Mouse (Mus musculus) midbrain, embryonic 14.5 days (tissue): ENCODE results near the gene Fignl2. TPM values are rescaled to one million over a fixed set of nuclear protein-coding genes. Genes with fewer than 3 reads are reported as not detected.

Experiments used
- ATAC-seq: fragments of 200-750 bp; cut with Nextera tagmentation; 2 replicates; pipeline ENCODE4 v1.8.0; 2017; ENCODE audit warnings: moderate number of reproducible peaks, moderate library complexity; ENCODE audit not compliant: low FRiP score, low TSS enrichment
- DNase-seq: peaks from one replicate; pipeline ENCODE4 v3.0.0-alpha.2; 2015
- H3K27ac ChIP-seq: fragments of 300-500 bp; sonication (generic); replicated peaks from 2 replicates; pipeline ENCODE4 v1.5.1; 2014; ENCODE audit warnings: mild to moderate bottlenecking, low read depth, low read length, moderate library complexity
- H3K27me3 ChIP-seq: fragments of 300-500 bp; sonication (generic); 2 replicates; pipeline ENCODE4 v1.6.1; 2014; ENCODE audit warnings: low read length, control low read depth, mixed read lengths; ENCODE audit not compliant: control insufficient read depth, insufficient read depth
- H3K36me3 ChIP-seq: fragments of 300-500 bp; sonication (generic); 2 replicates; pipeline ENCODE4 v1.6.1; 2014; ENCODE audit warnings: low read length, control low read depth; ENCODE audit not compliant: control insufficient read depth, insufficient read depth
- H3K4me1 ChIP-seq: fragments of 300-500 bp; sonication (generic); 2 replicates; pipeline ENCODE4 v1.6.1; 2014; ENCODE audit warnings: mild to moderate bottlenecking, antibody characterized with exemption, low read length, control low read depth; ENCODE audit not compliant: control insufficient read depth, insufficient read depth
- H3K4me2 ChIP-seq: fragments of 300-500 bp; sonication (generic); 2 replicates; pipeline ENCODE4 v1.6.1; 2014; ENCODE audit warnings: mild to moderate bottlenecking, low read length, moderate library complexity
- H3K4me3 ChIP-seq: fragments of 300-500 bp; sonication (generic); replicated peaks from 2 replicates; pipeline ENCODE4 v1.5.1; 2014; ENCODE audit warnings: low read depth, low read length
- H3K9ac ChIP-seq: fragments of 300-500 bp; sonication (generic); replicated peaks from 2 replicates; pipeline ENCODE4 v1.6.1; 2014; ENCODE audit warnings: mild to moderate bottlenecking, low read length, moderate library complexity
- H3K9me3 ChIP-seq: fragments of 300-500 bp; sonication (generic); 2 replicates; pipeline ENCODE4 v1.6.1; 2016; ENCODE audit warnings: low read length, control low read depth, mixed read lengths; ENCODE audit not compliant: control insufficient read depth
- WGBS: fragments of 180-500 bp; shearing (Covaris S2); extraction: QIAGEN DNeasy Blood & Tissue Kit; methylation state at CpG from one replicate; pipeline ENCODE4 v1.1.7; 2014; 5-methylcytosine and 5-hydroxymethylcytosine counted together
- polyA plus RNA-seq: library from polyadenylated mRNA; unstranded; fragments of >200 nt; fragmentation: Nextera tagmentation; extraction: Ambion mirVana; gene quantifications from 2 replicates; pipeline ENCODE4 v1.2.1, GENCODE M21; 2014

Fignl2 gene
- polyA plus RNA-seq, 1 experiment from 2014 or later = 0.09 TPM

- ATAC-seq = no peak
- peaks cover 22% of the 10 kb centered on the region for H3K36me3 ChIP-seq
- WGBS = 81% methylated on average over 8 of the region's 8 CpGs
Observed at GRCm38 (mm10) chr15:101005717-101006116, 72.7 kb downstream of the Fignl2 start.

GRCm38 (mm10) chr15:101004538-101004937 lies 73.8 kb downstream of the Fignl2 start:
- WGBS = 67% methylated on average over 3 of the region's 3 CpGs
- H3K27ac ChIP-seq = no peak overlapping the region

More at GRCm38 (mm10) chr15:101005717-101006116, 72.7 kb downstream of the Fignl2 start:
- H3K4me2 ChIP-seq = no peak overlapping the region
- no peaks in the 10 kb centered on the region for H3K27me3 ChIP-seq
- H3K9ac ChIP-seq = no peak overlapping the region
- DNase-seq = no peak
- no peak overlapping the region for H3K27ac ChIP-seq
- H3K4me3 ChIP-seq = no peak overlapping the region
- H3K4me1 ChIP-seq = peaks cover 6% of the 10 kb centered on the region; the same call in 1 of the 2 replicates
- H3K9me3 ChIP-seq = no peaks in the 10 kb centered on the region

DNA sequence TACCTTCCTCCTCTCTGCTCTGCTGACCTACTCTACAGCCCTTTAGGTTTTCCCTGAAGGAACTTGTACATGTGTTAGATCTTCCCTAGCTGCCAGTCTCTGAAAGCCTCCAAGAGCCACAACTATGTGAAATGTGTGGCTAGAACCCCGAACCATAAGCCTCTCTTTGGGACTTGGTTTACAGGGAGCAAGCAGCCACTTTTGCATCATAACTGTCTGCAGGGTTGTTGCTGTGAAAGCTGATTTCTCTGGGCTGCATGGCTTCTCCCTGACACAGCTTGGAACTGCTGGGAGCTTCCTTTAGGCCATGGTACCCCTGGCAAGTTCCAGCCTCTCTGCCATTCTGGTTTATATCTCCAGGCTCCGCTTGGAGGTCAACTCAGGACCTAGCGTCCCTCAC lies 75.9 kb downstream of the Fignl2 start:
- H3K9me3 ChIP-seq = no peaks in the 10 kb centered on the region
- H3K27ac ChIP-seq = no peak overlapping the region
- DNase-seq (no peak), ATAC-seq (no peak)
- no peak overlapping the region for H3K9ac ChIP-seq
- H3K27me3 ChIP-seq = no peaks in the 10 kb centered on the region
- H3K36me3 ChIP-seq = peaks cover 16% of the 10 kb centered on the region
- WGBS = 94% methylated on average over 3 of the region's 3 CpGs
- peaks cover 6% of the 10 kb centered on the region; the same call in 1 of the 2 replicates for H3K4me1 ChIP-seq
- no peak overlapping the region for H3K4me3 ChIP-seq
- no peak overlapping the region for H3K4me2 ChIP-seq

More at GRCm38 (mm10) chr15:101004538-101004937, 73.8 kb downstream of the Fignl2 start:
- H3K4me2 ChIP-seq = no peak overlapping the region
- no peak overlapping the region for H3K9ac ChIP-seq
- DNase-seq (no peak), ATAC-seq (no peak)
- H3K4me3 ChIP-seq = no peak overlapping the region
- peaks cover 6% of the 10 kb centered on the region; the same call in 1 of the 2 replicates for H3K4me1 ChIP-seq
- H3K27me3 ChIP-seq = no peaks in the 10 kb centered on the region
- no peaks in the 10 kb centered on the region for H3K9me3 ChIP-seq
- peaks cover 22% of the 10 kb centered on the region for H3K36me3 ChIP-seq

- WGBS = 92% methylated on average over 1 of the region's 1 CpGs
- H3K4me1 ChIP-seq = peaks cover 3% of the 10 kb centered on the region; the same call in 1 of the 2 replicates
- DNase-seq (no peak), ATAC-seq (no peak)
- H3K27ac ChIP-seq = no peak overlapping the region
- H3K27me3 ChIP-seq = no peaks in the 10 kb centered on the region
- no peak overlapping the region for H3K4me3 ChIP-seq
- no peak overlapping the region for H3K9ac ChIP-seq
- H3K9me3 ChIP-seq = no peaks in the 10 kb centered on the region
- no peak overlapping the region for H3K4me2 ChIP-seq
- peaks cover 16% of the 10 kb centered on the region for H3K36me3 ChIP-seq
Observed at GRCm38 (mm10) chr15:101001685-101002084, 76.7 kb downstream of the Fignl2 start.

Other genes with a start within 250 kb of the Fignl2 start
- gene Scn8a, start 208.7 kb downstream of the Fignl2 start, polyA plus RNA-seq = 19.0 and 21.1 TPM in 2 replicates
- gene Gm47841, start 31.2 kb downstream of the Fignl2 start, polyA plus RNA-seq = not detected in 2 replicates
- not detected in 2 replicates for gene Ankrd33, start 37.2 kb upstream of the Fignl2 start, polyA plus RNA-seq
- 3.3 and 4.4 TPM in 2 replicates for gene Acvrl1, start 50.0 kb upstream of the Fignl2 start, polyA plus RNA-seq
- 30.4 and 39.0 TPM in 2 replicates for gene Acvr1b, start 95.5 kb upstream of the Fignl2 start, polyA plus RNA-seq
- 0.93 and 0.97 TPM in 2 replicates for gene Grasp, start 145.6 kb upstream of the Fignl2 start, polyA plus RNA-seq
- 2.9 and 3.5 TPM in 2 replicates for gene Nr4a1, start 175.7 kb upstream of the Fignl2 start, polyA plus RNA-seq
- gene Atg101, start 205.7 kb upstream of the Fignl2 start, polyA plus RNA-seq = 61.2 and 87.4 TPM in 2 replicates
- gene 6030408B16Rik, start 214.6 kb upstream of the Fignl2 start, polyA plus RNA-seq = 0.30 and 0.51 TPM in 2 replicates